Mouse (Mus musculus) olfactory bulb, adult 2 months (tissue): ENCODE data around the gene Smarca4.

ENCODE experiments used
- CTCF ChIP-seq: fragments of 200-500 bp; IDR thresholded peaks from 2 replicates; pipeline ENCODE4 v1.5.1; 2012; ENCODE audit warnings: low read depth, mild to moderate bottlenecking, low read length, moderate library complexity; ENCODE audit not compliant: insufficient read depth
- POLR2A ChIP-seq: fragments of 200-500 bp; IDR thresholded peaks from 2 replicates; pipeline ENCODE4 v1.6.1; 2012; ENCODE audit warnings: mild to moderate bottlenecking, low read depth, low read length, moderate library complexity; ENCODE audit not compliant: insufficient read depth

DNA sequence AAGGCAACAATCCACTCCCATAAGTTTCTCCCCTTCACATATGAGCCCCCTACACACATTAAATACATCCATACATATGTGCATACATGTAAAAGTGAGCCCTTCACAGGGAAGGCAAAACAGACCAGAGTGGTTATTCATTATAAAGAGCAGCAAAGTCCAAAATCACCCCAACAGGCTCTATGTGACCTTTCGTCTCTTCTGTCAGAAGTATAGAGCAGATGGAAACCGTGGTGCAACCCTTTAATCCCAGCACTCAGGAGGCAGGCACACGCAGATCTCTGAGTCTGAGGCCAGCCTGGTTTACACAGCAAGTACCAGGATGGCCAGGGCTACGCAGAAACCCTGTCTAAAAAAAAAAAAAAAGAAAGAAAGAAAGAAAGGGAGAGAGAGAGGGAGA, 90.1 kb downstream of the Smarca4 start:
- TF ChIP-seq CTCF = no peak
- TF ChIP-seq POLR2A = no peak
